Mouse (Mus musculus): ENCODE measurements around the gene Myrip.

DNA sequence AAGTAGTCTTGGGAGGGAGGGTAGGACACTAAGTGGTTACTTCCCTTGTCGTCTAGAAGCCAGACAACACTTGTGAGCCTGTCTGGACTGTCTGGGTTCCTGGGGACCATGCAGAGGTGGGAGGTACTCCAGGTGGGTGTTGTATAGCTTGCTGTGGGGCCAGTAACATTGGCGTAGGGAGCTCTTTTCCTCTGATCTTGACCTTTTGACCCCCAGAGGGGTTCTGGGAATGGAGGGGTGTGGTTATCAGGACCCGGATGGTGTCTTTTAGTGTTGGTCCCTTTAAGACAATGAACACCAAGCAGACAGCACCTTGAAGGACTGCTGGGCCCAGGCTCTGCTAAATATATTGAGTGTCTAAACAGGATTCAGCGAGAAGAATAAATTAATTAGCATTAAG, 36.9 kb downstream of the Myrip start:
- TF ChIP-seq GATA1 (IDR thresholded peaks at IDR 0.05; ENCODE audit: low read length) (no peak), TAL1 (IDR thresholded peaks at IDR 0.05; ENCODE audit: low read length) (no peak)

Data from erythroblast, embryonic 14.5 days (primary cell).